Mouse (Mus musculus): ENCODE measurements at regions not wholly inside any gene's neighbourhood (a gene's known extent, or its start where the extent isn't known, plus 50 kb on each side); places are given as distances from the start of the nearest gene placed in this dataset.

DNA sequence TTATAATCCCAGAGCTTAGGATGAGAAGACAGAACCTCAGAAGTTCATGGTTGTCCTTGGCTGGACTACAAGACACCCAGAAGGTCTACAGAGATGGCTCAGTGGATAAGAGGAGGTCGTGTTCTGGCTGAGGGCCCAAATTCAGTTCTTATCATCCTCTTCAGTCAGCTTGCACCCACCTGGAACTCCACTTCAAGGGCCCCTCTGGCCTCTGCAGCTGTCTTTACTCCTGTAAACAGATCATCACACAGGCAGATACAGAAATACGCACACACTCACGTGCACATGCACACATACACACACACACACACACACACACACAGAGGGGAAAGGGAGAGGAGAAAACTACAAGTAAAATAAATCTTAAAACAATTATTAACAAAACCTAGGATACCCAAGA, 385.8 kb upstream of the Slc7a11 start:
- TF ChIP-seq CTCF (IDR thresholded peaks at IDR 0.05; ENCODE audit: low read depth, low read length), result no peak
- TF ChIP-seq POLR2A (IDR thresholded peaks at IDR 0.05; ENCODE audit: insufficient read depth, low read length), result no peak
